Mouse (Mus musculus) ES-CJ7 (cell line): ENCODE results near the gene Zfp229.
"Not testable (repeated sequence)": the region's sequence is repeated elsewhere in the genome, so short reads cannot be mapped to it uniquely, and the experiment has no call there.

ENCODE experiments used
- DNase-seq: peaks from one replicate; pipeline ENCODE4 v3.0.0; 2011; ENCODE audit warnings: low read depth, low spot score

Gene Zfp229

DNA sequence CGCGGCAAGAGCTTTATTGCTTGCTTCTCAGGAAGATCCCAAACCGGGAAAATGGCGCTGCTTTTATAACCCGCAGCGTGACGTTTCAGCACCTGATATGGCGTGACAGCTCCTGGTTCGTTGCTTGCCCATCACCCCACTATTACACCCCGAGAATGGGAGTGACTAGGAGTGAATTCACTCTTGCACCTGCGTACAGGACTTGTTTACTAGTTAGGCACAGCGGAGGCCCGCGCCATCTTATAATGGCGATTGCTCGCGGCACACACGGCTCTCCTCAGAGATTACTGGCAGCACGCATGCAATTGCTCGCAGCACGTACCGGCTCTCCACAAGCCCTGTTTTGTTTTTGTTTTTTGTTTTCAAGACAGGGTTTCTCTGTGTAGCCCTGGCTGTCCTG lies at the start of gene Zfp229:
Gene Zfp229 (plus strand): TSS at position 301 of the 400 bp plus-strand sequence.
- DNase-seq = not testable (repeated sequence)

- DNase-seq = no peak
Measured at GRCm38 (mm10) chr17:21691560-21691959, 39.0 kb upstream of the Zfp229 start, which contains the start of gene Gm10226. Gm10226 (plus strand) TSS chr17:21691860.

- no peak for DNase-seq
Measured at GRCm38 (mm10) chr17:21693342-21693741, 37.3 kb upstream of the Zfp229 start.

DNA sequence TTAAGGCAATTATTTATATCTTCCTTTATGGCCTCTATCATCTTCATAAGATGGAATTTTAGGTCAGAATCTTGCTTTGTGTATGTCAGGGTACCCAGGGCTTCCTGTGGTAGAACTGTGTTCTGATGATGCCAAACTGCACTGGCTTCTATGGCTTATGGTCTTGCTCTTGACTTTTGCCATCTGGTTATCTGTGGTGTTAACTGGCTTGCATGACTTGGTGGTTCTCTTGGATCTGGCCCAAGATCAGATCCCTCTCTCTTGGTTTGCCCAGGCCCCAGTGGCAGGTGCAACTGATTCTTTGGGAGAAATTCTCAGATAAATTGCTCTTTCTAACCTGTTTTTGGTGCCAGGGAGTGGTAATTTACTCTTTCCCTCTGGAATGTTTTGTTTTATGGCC lies 34.5 kb upstream of the Zfp229 start:
- no peak for DNase-seq

GRCm38 (mm10) chr17:21702281-21703240 lies 28.0 kb upstream of the Zfp229 start:
- no peak for DNase-seq

GRCm38 (mm10) chr17:21703414-21703813 lies 27.2 kb upstream of the Zfp229 start:
- no peak for DNase-seq

DNA sequence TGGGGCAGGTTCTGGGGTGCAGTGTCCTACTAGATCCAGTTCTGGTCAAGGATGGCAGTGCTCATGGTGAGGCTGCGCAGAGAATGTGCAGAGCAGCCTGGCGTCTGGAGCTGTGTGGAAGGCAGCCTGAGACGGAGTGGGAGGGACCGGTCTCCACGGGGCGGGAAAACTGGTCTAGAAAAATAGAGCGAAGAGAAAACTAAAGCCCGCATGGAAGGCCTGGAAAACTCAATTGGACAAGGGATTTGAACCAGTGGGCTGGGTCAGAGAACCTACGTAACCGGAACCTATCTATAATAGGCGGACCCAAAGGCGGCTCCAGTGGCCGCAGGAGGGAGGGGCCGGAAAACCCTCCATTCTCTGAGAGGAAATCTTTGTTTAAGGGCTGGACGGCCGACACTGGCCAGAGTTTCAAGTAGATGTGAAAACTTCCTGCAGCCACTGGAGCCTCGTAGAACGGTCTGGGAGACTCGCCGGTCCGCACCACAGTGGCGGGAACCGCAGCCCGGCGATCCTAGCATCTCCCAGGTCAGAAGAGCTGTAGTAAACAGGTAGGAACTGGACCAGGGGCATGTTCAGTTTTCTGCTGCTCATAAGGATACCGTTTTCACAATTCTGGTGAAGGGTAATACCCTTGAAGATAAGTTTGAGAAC lies 23.1 kb upstream of the Zfp229 start, which contains the start of gene Zfp760:
Gene Zfp760 (plus strand): TSS at position 399 of the 654 bp plus-strand sequence.
- DNase-seq = peak; percentile 94

DNA sequence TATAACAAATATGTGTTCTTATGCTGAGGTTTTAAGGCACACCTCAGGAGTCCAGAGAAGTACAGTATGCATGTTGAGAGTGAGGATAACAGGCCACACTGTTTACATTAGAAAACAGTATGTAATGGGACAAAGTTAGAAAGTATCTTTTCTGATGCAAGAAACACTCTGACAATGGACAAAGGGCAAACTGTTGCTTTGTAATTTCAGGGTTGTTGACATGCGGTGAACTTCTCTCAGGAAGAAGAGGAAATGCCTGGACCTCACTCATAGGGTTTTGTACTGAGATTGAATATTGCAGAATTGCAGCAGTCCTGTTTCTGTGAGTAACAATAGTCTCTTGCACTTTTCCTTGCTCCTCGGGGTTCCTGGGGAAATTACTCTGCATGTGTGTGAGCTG lies 22.2 kb upstream of the Zfp229 start:
- no peak for DNase-seq

DNA sequence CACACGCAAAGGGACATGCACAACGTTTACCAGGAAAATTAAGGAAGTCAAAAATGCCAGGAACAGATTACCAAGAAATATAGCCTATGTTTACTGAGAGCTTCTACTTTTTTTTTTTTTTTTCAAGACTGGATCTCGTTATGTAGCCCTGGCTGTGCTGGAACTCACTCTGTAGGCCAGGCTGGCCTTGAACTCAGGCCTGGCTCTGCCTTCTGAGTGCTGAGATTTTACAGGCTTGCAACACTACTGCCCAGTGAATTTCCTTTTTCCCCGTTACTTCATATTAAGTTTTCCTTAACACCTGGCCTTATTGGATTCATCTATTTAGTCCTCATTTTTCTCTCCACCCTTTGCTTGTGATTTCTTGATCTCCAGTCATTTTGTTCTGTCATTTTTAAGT lies 2.5 kb downstream of the Zfp229 start:
- DNase-seq = no peak

- DNase-seq = peak; percentile 93
Measured at GRCm38 (mm10) chr17:21733529-21734031, 3.0 kb downstream of the Zfp229 start.

DNA sequence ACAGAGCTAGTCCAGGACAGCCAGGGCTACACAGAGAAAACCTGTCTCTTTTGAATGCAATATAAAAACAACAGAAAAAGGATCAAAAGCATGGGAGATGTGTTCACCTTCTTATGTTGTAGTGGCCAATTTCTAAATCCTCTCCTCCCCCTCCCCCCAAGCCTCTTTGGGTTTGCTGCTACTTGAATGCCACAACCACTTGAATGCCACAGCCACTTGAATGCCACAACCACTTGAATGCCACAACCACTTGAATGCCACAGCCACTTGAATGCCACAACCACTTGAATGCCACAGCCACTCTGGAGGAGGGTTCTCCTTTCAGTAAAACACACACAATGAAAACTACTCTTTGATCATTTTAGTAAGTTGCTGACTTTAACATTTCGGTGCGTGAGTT lies 22.2 kb downstream of the Zfp229 start:
- no peak for DNase-seq

DNA sequence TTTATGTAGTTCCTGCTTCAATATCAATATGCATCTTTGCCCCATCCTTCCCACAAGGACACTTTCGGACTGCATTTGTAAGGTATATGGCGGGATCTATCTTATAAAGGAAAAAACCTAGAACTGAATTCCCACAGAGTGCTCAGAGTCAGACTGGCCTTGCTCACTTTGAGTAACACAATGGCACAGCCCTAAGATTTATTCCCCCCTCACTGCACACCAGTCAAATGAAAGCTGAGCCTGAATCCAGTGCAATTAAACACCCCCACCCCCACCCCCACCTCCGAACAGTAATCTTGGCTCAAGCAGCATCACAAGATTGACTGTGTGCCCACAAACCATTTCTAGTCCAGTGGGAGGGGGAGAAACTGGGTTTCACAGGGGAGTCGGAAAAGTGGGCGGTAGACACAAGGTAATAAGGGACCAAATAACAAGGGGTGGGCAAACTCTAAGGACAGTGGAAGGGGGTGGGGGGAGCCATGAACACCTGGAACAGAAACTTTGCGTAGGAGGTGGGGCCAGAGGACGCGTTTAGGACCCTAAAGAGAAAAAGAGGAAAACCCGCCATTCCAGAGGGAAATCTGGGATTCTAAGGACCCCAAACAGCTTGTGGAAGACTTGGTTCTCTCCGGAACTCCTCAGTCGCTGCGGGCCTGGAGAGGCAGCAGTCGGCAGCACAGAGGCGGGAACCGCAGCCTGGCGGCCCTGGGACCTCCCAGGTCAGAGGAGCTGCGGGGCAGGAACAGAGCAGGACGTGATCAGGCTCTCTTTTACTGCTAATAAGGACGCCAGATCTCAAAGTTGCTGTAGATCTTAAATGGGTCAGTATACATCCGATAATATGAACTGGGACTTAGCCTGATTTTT lies 23.0 kb downstream of the Zfp229 start:
- DNase-seq = peak; percentile 19

DNA sequence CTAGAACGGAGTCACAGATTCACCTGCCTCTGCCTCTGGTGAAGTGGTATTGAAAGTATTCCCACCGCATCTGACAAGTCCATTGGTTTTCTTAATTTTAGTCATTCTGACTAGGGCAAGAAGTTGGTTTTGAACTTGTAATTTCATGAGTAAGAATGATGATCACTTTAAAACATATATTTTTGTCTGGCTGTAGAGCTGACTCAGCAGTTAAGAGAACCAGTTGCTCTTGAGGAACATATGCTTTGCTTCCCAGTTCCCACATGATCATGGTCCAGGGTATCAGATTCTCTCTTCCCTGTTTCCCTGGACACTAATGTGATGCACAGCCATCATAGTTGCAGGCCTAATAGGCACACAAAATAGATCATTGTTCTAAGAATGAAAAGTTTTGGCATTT lies 39.7 kb downstream of the Zfp229 start:
- DNase-seq = no peak

- peak; percentile 68 for DNase-seq
Measured at GRCm38 (mm10) chr17:21792256-21792655, 61.7 kb downstream of the Zfp229 start.

GRCm38 (mm10) chr17:21801373-21801772 lies 70.8 kb downstream of the Zfp229 start:
- peak; percentile 39 for DNase-seq
